Mouse (Mus musculus): ENCODE measurements around the gene Cyp11a1. TPM values are rescaled to one million over a fixed set of nuclear protein-coding genes. Genes with fewer than 3 reads are reported as not detected.
A peak's percentile ranks its signal among the peaks of the same experiment; 100 is the strongest.

The Cyp11a1 gene
- polyA plus RNA-seq, 1 experiment from 2014 or later, result 0.13 TPM

DNA sequence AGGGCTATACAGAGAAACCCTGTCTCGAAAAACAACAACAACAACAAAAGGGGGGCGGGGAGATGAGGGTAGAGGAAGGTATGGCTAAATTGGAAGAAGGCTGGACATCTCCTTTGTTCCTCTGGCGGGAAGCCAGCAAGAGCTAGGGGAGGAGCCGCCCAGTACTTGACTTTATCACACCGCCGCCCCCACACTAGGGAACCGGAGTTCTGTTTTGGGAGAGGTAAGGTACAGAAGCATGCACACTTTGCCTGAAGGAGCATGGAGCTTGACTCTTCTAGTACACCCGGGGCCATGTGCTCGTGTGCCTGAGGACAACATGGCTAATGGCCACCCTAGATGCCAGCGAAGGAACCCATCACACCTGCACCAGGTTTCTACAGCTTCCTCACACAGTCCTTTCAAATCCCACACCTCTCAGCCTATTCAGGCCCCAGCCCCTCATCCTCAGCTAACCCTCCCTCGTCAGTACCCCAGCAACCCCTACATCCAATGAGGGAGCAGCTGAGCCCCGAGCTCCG lies 8.6 kb upstream of the Cyp11a1 start:
- Histone ChIP-seq H3K4me3 (peak overlapping the region; percentile 16; the same call in 1 of the 2 replicates), H3K27me3 (peaks cover 34% of the 10 kb centered on the region), H3K36me3 (no peaks in the 10 kb centered on the region), H3K9ac (no peak overlapping the region), H3K4me2 (replicated peaks) (peak overlapping the region; percentile 48), H3K4me1 (peaks cover 15% of the 10 kb centered on the region; the same call in 1 of the 2 replicates), H3K9me3 (no peaks in the 10 kb centered on the region), H3K27ac (no peak overlapping the region)
- peak; percentile 81 for ATAC-seq (ENCODE audit: insufficient number of reproducible peaks, insufficient read depth, low FRiP score, low TSS enrichment)
- WGBS, result 25% methylated on average over 13 of the region's 13 CpGs

DNA sequence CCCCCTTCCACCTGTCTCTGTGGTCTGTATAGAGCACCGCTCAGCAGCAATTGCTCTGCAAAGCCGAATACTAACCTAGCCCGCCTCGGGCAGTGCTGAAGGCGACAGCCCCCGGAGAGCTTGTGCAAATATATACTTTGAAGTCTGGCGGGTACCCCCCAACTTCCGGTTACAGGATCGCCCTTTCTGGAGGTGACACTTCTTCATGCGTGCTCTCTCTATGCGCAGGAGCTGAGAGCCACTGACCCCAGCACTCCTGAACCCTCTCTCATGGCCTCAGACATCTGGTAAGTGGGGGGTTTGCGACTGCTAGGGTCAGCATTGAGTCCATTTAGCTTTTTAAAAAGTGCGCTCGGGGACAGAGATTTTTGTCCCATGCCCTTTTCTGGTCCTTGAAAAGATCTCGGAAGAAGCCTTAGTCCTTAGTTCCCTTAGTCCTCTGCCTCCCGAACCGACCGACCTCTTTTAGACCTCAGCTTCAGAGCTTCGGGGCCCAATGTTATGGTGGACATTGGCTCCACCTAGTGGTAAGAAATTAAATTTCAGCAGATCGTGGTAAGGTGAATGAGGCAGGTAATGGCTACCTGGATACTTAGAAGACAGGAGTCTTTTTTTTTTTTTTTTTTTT lies 8.1 kb upstream of the Cyp11a1 start:
- Histone ChIP-seq H3K9ac (no peak overlapping the region), H3K9me3 (no peaks in the 10 kb centered on the region), H3K4me3 (peak overlapping the region; percentile 16; the same call in 1 of the 2 replicates), H3K4me1 (peaks cover 9% of the 10 kb centered on the region; the same call in 1 of the 2 replicates), H3K4me2 (replicated peaks) (peak overlapping the region; percentile 48), H3K27me3 (peaks cover 34% of the 10 kb centered on the region), H3K27ac (no peak overlapping the region), H3K36me3 (no peaks in the 10 kb centered on the region)
- 0 out of 2 replicates have a peak, but pooled peaks have one; percentile 8 for ATAC-seq (ENCODE audit: insufficient number of reproducible peaks, insufficient read depth, low FRiP score, low TSS enrichment)
- under 1% methylated on average over 20 of the region's 20 CpGs for WGBS

DNA sequence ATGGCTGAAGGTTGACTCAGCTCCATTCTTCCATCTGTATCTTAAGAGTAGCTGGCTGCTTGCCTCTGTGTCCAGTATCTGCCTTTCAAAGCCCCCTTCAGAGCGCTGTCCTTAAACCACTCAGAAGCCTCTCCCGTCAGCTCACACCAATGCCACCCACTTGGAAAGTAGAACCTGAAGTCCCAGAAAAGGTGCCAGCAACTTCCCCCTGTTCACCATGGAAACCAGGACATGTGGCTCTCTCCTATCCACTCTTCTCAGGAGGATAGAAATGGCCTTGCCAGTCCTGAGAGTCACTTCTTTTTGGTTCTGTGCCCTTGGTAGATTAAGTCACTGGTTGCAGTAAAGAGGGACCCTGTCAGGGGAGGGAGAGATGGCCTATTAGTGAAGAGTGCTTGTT lies 7.5 kb upstream of the Cyp11a1 start:
- Histone ChIP-seq H3K4me3 (no peak overlapping the region), H3K27me3 (peaks cover 34% of the 10 kb centered on the region), H3K4me2 (replicated peaks) (no peak overlapping the region), H3K9ac (no peak overlapping the region), H3K27ac (no peak overlapping the region), H3K9me3 (no peaks in the 10 kb centered on the region), H3K4me1 (peaks cover 6% of the 10 kb centered on the region; the same call in 1 of the 2 replicates), H3K36me3 (no peaks in the 10 kb centered on the region)
- no peak for ATAC-seq (ENCODE audit: insufficient number of reproducible peaks, insufficient read depth, low FRiP score, low TSS enrichment)
- 56% methylated on average over 2 of the region's 2 CpGs for WGBS

DNA sequence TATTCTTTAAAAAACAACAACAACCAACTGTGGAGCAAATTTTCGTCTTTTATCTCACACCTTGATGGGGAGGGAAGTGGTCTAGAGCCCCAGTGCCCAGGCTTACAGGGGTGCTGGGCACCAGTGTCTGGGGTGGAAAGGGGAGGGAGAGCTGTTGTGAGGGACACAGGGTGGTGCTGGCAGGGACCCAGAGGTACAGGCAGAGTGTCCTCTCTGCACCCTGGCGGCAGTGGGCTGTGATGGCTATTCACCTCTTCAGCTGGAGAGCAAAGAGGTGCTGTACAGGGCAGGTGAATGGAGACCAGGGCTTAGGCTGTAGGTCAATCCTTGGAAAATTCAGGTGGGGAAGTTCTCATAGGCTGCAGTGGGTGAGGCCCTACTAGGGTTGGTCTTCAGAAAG lies 6.5 kb upstream of the Cyp11a1 start:
- H3K4me3 ChIP-seq, result no peak overlapping the region
- peaks cover 34% of the 10 kb centered on the region for H3K27me3 ChIP-seq
- H3K4me2 ChIP-seq (replicated peaks), result no peak overlapping the region
- H3K4me1 ChIP-seq, result peaks cover 6% of the 10 kb centered on the region; the same call in 1 of the 2 replicates
- H3K9me3 ChIP-seq, result no peaks in the 10 kb centered on the region
- WGBS, result 51% methylated on average over 2 of the region's 2 CpGs
- H3K27ac ChIP-seq, result no peak overlapping the region
- no peak for ATAC-seq (ENCODE audit: insufficient number of reproducible peaks, insufficient read depth, low FRiP score, low TSS enrichment)
- no peaks in the 10 kb centered on the region for H3K36me3 ChIP-seq
- no peak overlapping the region for H3K9ac ChIP-seq

DNA sequence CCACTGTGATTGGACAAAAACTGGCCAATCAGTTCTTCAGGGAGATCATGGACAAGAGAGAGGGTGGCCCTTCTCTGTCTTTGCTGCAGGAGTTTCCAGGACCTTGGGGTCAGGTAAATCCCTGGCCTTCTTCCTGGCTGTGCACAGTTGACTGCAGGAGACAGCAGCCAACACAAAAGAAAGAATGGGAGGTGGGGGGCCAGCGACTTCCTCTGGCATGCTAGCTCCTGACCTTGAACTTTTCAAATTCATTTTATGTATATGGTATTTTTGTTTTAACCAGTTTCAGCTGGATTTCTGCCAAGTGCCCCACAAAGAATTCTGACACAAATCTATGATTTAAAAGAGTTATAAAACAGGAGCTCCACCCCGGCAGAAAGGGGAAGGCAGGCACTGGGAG lies 2.9 kb upstream of the Cyp11a1 start:
- Histone ChIP-seq H3K4me2 (replicated peaks) (no peak overlapping the region), H3K4me1 (no peaks in the 10 kb centered on the region), H3K4me3 (no peak overlapping the region), H3K36me3 (no peaks in the 10 kb centered on the region), H3K27ac (no peak overlapping the region), H3K27me3 (peaks cover 14% of the 10 kb centered on the region), H3K9ac (no peak overlapping the region), H3K9me3 (no peaks in the 10 kb centered on the region)
- 21% methylated on average over 2 of the region's 2 CpGs for WGBS
- ATAC-seq (ENCODE audit: insufficient number of reproducible peaks, insufficient read depth, low FRiP score, low TSS enrichment), result no peak

DNA sequence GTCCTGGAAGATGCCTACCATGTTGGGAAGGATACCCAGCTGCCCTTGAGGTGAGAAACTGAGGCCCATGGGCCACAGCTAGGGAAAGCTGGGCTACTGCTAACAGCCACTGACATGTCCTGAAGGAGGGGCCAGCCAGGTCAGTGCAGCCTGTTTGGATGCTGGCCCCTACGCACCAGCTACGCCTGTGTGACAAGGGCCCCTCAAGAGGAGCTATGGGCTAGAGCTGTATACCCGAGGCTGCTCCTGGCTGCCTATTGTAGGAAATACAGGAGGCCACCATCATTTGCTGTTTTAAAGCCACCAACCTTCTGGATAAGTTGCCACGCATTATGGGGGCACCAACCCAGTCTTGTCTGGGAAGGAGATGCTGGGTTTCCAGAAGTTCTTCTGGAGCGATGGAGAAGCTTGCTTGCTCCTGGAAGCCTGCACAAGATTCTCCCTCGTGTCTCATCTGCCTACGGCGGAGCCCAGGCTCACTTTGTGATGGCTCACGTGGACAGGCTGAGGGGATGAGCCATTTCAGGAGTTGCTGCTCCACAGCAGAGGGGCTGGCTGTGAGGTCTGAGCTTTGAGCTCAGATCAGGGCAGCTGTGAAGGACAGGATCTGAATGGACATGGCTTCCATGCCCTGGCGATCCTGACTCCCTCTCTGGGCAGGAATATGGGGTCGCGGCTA lies 2.3 kb downstream of the Cyp11a1 start:
- Histone ChIP-seq H3K9me3 (no peaks in the 10 kb centered on the region), H3K4me2 (replicated peaks) (no peak overlapping the region), H3K4me3 (no peak overlapping the region), H3K27me3 (no peaks in the 10 kb centered on the region), H3K36me3 (no peaks in the 10 kb centered on the region), H3K27ac (0 out of 2 replicates have a peak overlapping the region, but pooled peaks have one; percentile 36), H3K4me1 (no peaks in the 10 kb centered on the region), H3K9ac (no peak overlapping the region)
- no peak for ATAC-seq (ENCODE audit: insufficient number of reproducible peaks, insufficient read depth, low FRiP score, low TSS enrichment)
- WGBS, result 63% methylated on average over 12 of the region's 12 CpGs

DNA sequence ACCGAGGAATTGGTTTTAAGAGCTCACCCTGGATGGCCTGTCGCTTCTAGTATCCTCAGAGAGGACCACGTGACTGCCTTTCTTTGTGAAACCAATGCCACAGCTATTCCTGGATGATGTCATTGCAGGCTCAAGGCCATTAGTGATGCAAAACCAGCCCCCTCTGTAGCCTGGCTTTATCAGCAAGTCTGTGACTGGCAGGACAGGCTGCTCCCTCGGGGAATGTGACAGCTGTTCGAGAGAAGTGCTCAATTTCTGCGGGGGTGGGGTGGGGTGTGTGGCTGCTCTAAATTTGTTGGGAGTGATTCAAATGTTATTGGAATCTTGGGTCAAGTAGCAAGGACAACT lies 2.8 kb downstream of the Cyp11a1 start:
- H3K27ac ChIP-seq, result 0 out of 2 replicates have a peak overlapping the region, but pooled peaks have one; percentile 36
- no peak overlapping the region for H3K9ac ChIP-seq
- H3K4me1 ChIP-seq, result no peaks in the 10 kb centered on the region
- 0 out of 2 replicates have a peak, but pooled peaks have one; percentile 59 for ATAC-seq (ENCODE audit: insufficient number of reproducible peaks, insufficient read depth, low FRiP score, low TSS enrichment)
- WGBS, result 7% methylated on average over 6 of the region's 6 CpGs
- no peak overlapping the region for H3K4me3 ChIP-seq
- H3K4me2 ChIP-seq (replicated peaks), result no peak overlapping the region
- no peaks in the 10 kb centered on the region for H3K27me3 ChIP-seq
- H3K9me3 ChIP-seq, result no peaks in the 10 kb centered on the region
- H3K36me3 ChIP-seq, result no peaks in the 10 kb centered on the region

DNA sequence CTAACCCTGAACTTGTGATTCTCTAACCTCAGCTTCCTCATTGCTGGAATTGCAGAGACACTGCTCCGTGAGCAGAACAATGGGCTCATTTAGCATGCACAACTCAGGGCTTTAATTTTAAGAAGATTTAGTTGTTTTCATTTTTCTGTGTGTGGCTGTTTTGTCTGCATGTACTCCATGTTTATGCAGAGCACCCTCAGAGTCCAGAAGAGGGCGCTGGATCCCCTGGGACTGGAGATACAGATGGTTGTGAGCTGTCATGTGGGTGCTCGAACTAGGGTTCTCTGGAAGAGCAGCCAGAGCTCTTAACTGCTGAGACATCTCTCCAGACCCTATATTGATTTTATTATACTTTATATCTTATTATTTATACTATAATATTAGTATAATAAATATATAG lies 3.4 kb downstream of the Cyp11a1 start:
- Histone ChIP-seq H3K9me3 (no peaks in the 10 kb centered on the region), H3K36me3 (no peaks in the 10 kb centered on the region), H3K4me2 (replicated peaks) (no peak overlapping the region), H3K9ac (no peak overlapping the region), H3K4me3 (no peak overlapping the region), H3K4me1 (no peaks in the 10 kb centered on the region), H3K27me3 (no peaks in the 10 kb centered on the region), H3K27ac (no peak overlapping the region)
- ATAC-seq (ENCODE audit: insufficient number of reproducible peaks, insufficient read depth, low FRiP score, low TSS enrichment), result no peak
- WGBS, result 53% methylated on average over 3 of the region's 3 CpGs

DNA sequence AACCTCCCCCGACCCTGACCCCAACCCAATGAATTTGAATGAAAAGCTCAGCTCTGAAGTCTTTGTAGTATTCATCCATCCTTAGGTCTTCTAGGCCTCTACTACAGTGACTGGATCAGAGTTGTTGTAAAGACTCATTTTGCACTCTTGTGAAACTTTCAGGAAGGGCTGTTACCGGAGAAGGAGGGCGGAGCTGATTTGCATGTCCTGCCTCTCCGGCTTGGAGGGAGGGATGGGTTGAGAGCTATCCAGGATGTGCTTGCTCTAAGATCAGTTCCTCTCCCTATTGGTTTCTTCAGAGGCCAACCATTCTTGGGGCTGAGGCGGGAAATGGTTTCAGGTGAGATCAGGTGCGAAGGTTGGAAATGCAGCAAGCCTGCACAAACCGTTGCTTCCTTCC lies 4.8 kb downstream of the Cyp11a1 start:
- Histone ChIP-seq H3K36me3 (no peaks in the 10 kb centered on the region), H3K4me2 (replicated peaks) (no peak overlapping the region), H3K4me3 (no peak overlapping the region), H3K4me1 (no peaks in the 10 kb centered on the region), H3K9ac (no peak overlapping the region), H3K27me3 (no peaks in the 10 kb centered on the region), H3K27ac (no peak overlapping the region), H3K9me3 (no peaks in the 10 kb centered on the region)
- no peak for ATAC-seq (ENCODE audit: insufficient number of reproducible peaks, insufficient read depth, low FRiP score, low TSS enrichment)
- 35% methylated on average over 7 of the region's 7 CpGs for WGBS

DNA sequence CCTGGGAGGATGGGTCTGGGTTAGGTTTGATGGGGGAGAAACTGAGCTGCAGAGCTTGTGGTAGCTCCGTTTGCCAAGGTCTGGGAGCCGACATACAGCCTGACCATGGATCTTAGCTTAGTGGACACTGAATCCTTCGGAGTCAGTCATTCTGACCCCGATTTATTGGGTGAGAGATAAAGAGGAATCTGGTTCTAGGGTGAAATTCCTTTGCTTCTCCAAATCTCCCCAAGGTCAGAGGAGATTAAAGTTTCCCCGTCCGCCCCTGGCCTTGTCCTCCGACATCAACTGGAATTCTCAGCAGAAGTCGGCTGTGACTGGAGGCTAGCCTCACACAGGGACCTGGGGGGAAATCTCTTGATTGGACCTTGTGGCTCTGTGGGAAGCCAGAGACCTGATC lies 5.3 kb downstream of the Cyp11a1 start:
- Histone ChIP-seq H3K27me3 (no peaks in the 10 kb centered on the region), H3K36me3 (no peaks in the 10 kb centered on the region), H3K4me1 (no peaks in the 10 kb centered on the region), H3K27ac (no peak overlapping the region), H3K4me3 (no peak overlapping the region), H3K4me2 (replicated peaks) (no peak overlapping the region), H3K9ac (no peak overlapping the region), H3K9me3 (no peaks in the 10 kb centered on the region)
- 71% methylated on average over 8 of the region's 8 CpGs for WGBS
- no peak for ATAC-seq (ENCODE audit: insufficient number of reproducible peaks, insufficient read depth, low FRiP score, low TSS enrichment)

DNA sequence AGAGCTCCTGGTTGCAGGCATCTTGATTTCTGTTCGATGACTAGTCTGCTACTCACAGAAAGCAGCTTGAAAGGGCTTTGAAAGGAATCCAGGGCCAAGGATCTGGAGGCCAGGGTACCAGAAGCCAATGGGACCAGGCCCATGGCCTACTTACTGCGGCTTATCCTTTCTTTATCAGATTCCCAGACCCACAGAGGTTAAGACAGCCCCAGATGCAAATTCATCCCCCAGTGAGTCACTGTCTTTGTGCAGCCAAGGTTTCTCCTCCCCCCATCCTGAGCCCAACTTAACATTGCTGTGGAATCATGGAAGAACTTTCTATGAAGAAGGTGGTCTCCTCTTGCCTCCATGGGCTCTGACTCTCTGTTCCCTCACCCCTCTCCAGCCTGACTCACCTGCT lies 6.3 kb downstream of the Cyp11a1 start:
- no peak for ATAC-seq (ENCODE audit: insufficient number of reproducible peaks, insufficient read depth, low FRiP score, low TSS enrichment)
- 70% methylated on average over 2 of the region's 2 CpGs for WGBS

DNA sequence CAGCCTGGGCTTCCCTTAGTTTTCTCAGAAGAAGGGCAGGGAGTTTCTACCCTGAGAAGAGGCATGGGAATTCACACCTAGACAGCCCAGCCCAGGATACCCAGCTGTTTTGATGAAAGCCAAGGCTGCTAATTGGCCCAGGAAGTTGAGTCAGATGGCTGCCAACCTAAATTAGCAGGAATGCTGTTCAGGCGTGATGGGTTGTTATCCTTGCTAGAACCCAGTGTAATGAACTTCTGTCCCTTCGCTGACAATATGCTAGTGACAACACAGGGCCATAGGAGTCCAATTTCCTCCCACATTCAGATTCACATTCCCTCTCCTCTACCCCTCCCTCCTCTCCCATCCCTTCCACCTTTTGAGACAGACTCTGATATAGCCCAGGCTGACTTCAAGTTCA lies 6.7 kb downstream of the Cyp11a1 start:
- WGBS, result 54% methylated on average over 2 of the region's 2 CpGs
- no peaks in the 10 kb centered on the region for H3K4me1 ChIP-seq
- no peak overlapping the region for H3K4me3 ChIP-seq
- H3K4me2 ChIP-seq (replicated peaks), result no peak overlapping the region
- no peak overlapping the region for H3K9ac ChIP-seq
- no peaks in the 10 kb centered on the region for H3K36me3 ChIP-seq
- no peaks in the 10 kb centered on the region for H3K9me3 ChIP-seq
- ATAC-seq (ENCODE audit: insufficient number of reproducible peaks, insufficient read depth, low FRiP score, low TSS enrichment), result no peak
- no peaks in the 10 kb centered on the region for H3K27me3 ChIP-seq
- H3K27ac ChIP-seq, result no peak overlapping the region

More for the DNA sequence above, 6.3 kb downstream of the Cyp11a1 start:
- Histone ChIP-seq H3K4me1 (no peaks in the 10 kb centered on the region), H3K36me3 (no peaks in the 10 kb centered on the region), H3K9ac (no peak overlapping the region), H3K27ac (no peak overlapping the region), H3K9me3 (no peaks in the 10 kb centered on the region), H3K27me3 (no peaks in the 10 kb centered on the region), H3K4me3 (no peak overlapping the region), H3K4me2 (replicated peaks) (no peak overlapping the region)

Data from embryonic facial prominence, embryonic 12.5 days (tissue).